Mouse (Mus musculus) common myeloid progenitor, adult 5-6 weeks (primary cell): Measurements from ENCODE around the gene Ctu2. TPM values are rescaled to one million over a fixed set of nuclear protein-coding genes. Genes with fewer than 3 reads are reported as not detected.
A peak's percentile ranks its signal among the peaks of the same experiment; 100 is the strongest.

Experiments used
- ATAC-seq: replicated peaks from 2 replicates; pipeline ENCODE4 v1.8.0; 2016; ENCODE audit warnings: low read depth, mild to moderate bottlenecking, moderate TSS enrichment, inconsistent platforms; ENCODE audit not compliant: poor library complexity, severe bottlenecking
- total RNA-seq: library from RNA; stranded (forward); fragments of 200-1000, 187-1606 nt; gene quantifications from 2 replicates; pipeline ENCODE4 v1.2.3, GENCODE M21; 2017

Ctu2 gene
- total RNA-seq, 1 experiment from 2014 or later = 26.5 TPM

DNA sequence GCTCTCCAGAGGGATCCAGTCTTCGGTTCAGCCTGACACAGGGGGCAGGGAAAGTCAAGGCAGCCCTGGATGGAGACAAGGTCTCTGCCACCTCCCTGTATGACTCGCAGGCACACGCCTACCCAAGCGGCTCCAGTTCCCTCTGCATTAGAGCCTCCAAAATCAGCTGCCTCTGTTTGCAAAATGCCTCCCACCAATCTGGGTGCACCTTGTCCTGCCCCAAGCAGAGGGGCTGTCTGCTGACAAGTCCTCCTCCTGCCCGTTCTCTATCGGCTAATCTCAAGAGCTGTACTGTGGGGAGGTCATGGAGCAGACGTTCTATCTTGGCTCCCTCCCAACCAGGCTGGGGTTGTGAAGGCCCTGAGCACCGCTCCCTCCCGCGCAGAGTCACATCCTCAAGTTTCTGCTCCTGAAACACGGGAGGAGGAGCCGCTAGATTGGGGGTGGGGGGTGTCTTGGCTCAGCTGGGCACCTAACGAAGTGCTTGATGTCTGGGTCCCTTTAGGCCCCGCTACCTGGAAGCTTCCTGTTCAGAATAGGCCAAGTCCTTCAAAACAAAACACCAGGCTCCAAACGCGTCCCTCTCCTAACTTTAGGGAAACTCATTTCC lies 887 bp upstream of the Ctu2 start:
- ATAC-seq = 0 out of 2 replicates have a peak, but pooled peaks have one; percentile 6

DNA sequence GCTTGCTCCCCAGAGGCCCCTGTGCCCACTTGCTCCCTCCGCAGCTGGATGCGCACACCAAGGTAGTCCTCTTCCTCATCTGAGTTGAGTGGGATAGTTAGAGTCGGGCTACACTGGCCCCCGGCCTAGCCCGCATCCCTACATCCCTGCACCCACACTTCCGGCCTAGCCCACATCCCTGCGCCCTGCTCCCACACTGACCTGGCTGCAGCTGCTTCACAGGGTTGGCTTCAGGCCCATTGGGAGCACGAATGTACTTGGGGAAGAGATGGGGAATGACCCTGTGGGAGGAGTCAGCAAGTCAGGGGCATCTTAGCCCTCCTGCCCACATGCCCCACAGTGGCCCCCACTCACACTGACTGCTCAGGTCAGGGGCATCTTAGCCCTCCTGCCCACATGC lies 6.5 kb downstream of the Ctu2 start:
- ATAC-seq = no peak

DNA sequence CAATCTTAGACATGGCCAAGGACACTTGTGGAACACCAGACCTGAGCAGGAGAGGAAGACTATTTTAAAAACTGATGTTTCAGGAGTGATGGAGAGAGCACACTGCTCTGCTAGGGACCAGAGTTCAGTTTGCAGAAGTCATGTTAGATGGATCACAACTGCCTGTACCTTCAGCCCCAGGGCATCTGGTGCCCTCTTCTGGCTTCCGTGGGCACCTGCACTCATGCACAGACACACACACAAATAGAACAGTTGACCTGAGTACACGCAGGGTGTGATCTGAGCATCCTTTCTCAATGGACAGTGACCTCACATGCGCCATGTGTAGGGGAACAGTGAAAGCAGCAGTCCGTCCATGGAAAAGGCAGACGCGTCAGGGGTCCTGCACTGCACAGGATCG lies 7.9 kb downstream of the Ctu2 start:
- no peak for ATAC-seq

DNA sequence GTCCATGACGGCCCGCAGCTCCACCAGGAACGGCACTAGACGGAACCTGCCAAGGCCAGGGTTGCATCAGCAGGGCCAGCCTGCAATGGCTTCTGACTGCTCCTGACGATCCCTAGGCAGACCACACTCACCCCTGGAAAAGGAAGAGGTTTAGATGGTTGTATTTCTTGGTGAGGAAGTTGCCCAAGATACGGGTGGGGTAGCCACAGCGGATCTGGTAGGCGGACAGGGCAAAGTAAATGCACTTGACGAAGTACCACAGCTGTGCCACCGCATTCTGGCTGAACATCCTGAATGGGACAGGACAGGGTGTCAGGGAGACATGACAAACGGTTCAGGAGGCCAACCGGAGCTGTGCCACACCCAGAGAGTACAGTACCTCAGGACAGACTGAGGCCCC lies 8.9 kb downstream of the Ctu2 start:
- ATAC-seq = peak; percentile 70

DNA sequence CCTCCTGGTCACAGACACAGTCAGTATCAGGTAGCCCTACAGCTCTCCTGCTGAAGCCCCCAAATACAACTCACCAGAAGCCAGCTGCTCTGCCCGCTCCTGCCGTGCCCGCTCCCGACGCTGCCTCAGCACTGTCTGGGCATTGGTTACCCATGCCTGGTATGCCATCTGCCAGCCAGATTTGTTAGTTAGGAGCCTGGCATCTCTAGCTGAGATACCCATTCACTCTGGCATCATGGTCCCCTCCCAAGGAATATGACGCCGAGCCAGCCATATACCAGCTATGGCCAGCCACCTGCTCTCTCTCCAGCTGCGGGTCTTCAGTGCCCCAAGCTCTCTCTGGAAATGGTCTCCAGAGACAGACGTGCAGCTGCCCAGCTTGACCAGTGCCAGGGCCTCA lies 12.4 kb downstream of the Ctu2 start:
- no peak for ATAC-seq

DNA sequence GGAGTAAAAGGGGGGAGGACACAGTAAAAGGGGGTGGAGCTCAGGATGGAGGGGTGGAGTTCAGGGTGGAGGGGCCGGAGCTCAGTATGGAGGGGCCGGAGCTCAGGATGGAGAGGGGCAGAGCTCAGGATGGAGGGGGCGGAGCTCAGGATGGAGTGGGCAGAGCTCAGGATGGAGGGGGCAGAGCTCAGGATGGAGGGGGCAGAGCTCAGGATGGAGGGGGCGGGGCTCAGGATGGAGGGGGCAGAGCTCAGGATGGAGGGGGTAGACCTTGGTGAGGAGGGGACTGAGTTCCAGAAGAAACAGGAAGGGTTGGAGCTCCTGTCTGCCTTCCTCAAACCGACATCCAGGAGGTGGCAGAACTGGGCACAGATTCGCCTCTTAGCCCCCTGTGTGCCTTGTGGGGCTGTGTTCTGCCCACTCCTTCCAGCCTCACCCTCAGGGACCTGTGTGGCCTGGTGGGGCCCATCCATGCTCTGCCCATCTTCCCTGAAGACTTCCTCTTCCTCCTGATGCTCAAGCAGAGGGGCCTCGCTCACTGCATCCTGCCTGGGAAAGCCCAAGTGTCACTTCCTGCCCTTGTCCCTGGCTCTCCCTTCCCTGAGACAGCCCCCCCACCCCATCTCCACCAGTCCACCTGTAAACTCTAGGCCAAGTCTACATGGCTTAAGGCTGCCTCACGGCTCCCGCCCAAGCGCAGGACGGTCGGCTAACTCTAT lies 21.2 kb downstream of the Ctu2 start:
- ATAC-seq = peak; percentile 10; the same call in 1 of the 2 replicates

DNA sequence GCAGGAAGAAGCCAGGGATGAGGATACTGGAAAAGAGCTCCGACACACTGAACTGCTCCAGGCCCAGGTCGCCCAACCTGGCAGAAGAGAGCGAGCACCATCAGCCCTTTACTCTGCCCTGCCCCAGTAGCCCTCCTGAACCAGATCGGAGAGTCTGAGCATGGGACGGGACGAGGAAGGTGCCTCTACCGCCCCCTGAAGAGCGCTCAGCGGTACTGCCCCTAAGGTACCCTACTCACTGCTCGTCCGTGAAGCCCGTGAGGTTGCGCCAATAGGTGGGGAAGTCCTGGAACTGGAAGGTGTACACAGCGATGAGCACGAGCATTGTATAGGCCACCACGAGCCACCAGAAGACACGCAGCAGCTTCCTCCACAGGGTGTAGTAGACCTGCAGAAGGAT lies 22.0 kb downstream of the Ctu2 start:
- peak; percentile 29; the same call in 1 of the 2 replicates for ATAC-seq

DNA sequence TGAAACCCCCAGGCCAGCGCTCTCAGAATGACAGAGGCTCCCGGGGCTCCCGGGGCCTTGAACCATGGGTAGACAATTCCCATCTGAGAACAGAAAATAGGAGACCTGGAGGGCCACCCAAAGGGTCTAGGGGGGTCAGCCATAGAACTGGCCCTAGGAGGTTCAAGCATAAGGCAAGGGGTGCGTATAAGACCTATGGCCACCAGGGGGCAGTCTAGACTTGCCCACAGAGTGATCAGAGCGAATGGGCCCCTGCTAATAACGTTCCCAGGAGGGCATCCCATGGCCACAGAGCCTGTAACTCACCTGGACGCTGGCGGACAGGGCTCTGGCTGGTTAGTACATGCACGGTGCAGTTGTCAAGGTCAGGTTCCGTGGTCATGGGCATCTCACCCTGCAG lies 24.9 kb downstream of the Ctu2 start:
- ATAC-seq = peak; percentile 80

DNA sequence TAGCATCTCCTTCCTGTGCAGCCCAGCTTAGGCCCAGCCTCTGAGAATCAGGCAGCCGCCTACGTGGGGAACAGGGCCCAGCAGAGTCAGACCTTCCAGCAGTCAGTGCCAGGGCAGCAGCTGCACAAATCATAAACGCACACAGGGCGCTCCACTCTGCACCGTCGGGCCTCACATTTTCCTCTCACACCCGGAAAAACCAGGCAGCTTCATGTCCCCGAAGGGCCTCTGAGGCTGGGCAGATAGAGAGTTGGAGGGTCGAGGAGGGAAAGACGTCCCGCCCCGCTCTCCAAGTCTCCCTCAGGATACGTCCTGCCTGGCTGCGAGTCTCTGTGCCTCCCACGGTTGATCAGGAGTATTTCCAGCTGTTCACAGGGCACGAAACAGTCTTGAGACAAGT lies 35.6 kb downstream of the Ctu2 start:
- ATAC-seq = no peak

DNA sequence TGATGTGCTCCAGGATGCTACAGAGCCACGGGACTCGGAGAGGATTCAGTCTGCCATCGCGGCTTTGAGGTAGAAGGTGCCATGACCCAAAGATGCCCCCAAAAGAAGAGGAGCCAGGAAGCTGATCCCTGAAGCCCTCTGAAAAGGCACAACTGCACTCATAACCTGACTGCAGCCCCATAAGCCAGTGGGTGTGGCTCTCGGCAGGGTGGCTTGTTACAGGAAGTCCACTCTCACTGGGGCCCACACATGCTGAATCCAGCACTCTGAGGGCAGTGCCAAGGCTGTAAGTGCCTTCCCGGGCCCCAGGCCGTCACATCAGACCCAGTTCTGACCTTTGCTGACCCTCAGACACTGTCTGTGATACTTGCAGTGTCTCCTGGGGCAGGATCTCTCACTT lies 36.4 kb downstream of the Ctu2 start:
- no peak for ATAC-seq

DNA sequence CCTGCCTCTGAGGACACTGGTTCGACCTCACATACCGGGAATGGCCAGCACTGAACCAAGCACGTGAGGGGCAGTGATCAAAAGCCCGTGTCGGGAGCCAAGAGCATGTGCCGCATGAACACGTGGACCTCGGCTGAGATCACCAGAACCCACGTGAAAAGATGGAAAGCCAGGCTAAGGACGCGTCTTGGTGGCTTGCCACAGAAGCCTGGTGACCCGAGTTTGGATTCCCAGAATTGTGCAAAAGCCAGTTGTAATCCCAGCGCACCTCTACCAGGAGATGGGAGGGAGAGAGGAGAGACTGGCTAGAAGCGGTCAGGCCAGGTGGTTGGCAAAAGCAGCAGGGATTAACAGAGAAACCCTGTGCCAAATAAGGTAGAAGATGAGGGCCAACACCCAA lies 39.8 kb downstream of the Ctu2 start:
- no peak for ATAC-seq

DNA sequence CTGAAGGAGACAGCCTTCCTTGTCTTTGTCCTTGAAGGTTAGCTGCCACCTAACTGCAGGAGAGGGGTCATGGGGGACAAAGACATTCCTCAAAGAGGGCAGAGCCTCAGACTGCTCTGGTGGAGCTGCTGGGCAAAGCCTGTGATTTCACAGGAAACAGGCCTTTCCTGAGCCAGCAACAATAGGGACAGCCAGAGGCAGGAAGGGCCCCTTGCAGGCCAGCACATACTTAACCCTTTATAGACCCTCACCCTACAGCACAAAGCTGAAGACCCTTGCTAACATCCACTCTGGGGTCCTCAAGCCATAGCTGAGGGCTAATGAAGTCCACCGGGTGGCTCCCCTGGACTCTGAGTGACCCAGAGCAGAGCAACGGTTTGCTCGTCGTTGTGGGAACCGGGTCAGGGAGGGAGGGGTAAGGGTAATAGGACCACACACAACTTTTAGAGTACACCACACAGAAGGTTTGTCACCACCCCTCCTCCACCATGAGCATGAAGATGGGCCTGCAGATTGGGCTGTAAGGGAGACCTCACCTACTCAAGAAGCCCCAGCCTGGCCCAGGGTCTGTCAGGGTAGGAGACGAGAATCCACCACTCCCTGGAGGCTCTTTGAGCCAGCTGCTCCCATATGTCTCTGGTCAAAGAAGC lies 41.7 kb downstream of the Ctu2 start:
- ATAC-seq = no peak

DNA sequence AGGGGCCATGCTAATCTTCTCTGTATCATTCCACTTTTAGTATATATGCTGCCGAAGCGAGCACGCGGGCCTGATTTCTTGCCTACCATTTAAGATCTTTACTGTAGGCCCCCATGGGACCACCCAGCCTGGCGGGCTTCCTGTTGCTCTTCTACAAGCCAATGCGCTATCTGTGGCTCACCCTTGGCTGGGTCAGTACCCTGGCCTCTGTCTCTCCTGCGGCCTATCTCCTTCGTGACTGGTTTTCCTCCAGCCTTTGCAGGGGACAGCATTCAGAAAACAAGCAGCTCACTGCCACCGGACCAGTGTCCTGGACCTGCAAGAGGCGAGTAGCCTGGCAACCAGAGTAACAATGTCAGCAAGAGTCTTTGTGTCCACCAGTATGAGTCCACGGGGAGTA lies 44.7 kb downstream of the Ctu2 start:
- ATAC-seq = no peak

DNA sequence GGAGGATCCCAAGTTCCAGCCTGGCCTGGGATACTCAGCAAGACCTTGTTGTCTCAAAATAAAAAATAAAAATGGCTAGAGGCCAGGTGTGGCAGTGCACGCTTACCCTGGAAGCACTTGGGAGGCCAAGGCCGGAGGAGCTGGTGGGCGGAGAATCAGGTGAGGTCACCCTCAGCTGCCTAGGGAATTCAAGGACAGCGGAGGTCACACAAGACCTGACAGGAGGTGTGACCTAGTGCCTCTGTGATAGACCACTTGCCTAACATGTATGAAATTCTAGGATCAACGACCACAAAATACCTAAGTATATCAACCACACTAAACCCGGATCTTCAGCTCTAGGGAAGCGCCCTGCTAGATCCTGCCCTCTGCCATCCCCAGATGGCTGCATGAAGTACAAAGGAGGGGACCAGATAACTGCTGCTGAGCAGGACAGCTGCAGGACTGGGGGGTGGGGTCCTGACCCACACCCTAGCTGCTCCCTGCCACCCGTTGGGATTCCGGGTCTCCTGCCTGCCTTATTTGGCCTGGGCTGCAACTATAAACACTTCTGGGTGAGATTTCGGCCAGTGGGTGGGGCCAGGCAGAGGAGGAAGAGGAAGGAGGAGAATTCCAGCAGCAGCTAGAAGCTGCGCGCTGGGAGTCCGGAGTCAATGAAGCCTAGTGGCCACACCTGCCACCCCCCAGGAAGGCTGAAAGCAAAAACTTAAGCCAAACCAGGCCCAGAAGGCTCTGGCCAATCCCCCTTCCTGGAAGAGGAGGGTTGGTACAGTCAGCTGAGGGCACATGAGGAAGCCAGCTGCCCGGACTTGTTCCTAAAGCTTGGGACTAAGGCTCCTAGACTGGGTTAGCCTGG lies 47.1 kb downstream of the Ctu2 start:
- no peak for ATAC-seq

DNA sequence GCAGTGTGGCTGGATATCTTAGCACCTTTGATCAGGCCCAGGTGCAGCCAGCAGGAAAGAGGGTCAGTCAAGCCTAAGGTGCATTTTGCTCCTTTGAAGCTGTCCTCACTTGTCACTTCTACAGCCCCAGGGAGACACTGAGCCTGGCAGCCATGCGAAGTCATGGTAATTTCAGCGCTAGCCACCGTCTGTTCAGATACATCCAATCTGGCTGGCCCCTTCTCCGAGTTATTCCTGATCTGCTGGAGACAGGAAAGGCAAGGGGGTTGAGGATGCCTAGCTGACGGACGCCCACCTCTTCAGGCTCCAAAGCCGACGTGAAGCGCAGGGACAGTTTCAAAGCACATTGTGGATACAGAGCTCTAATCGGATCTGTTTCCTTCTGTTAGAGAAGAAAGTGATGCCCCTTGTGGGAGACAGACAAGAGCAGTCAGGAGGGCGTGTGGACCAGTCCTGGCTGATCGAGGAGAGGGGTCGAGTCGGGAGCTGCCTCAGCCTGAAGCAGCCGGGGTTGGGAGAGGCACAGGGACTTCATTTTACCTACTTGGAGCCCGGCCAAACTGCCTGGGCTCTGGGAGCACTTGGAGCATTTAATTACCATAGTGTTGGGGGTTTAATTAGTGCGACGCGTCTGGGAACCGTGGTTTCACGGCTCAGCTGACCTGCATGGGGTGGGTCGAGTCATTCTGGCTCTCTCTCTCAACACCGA lies 47.9 kb downstream of the Ctu2 start:
- ATAC-seq = no peak

DNA sequence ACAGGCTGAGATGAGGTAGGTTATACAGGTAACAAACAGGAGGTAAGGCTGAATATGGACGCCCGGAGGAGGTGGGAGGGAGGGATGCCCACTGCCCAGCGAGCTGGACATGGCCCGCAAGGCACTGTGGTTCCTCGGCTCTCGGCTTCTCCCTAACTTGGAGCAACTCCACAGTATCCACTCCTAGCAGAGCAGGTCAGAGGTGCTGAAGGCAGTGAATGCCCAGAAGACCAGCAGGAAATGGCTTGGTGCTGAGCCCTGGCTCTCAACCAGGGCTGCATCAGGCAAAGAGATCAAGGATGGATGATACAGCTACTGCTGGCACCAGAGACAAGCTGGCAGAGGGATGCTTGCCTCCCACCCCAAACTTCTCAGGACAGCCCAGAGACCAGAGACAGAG lies 48.6 kb downstream of the Ctu2 start:
- ATAC-seq = no peak

DNA sequence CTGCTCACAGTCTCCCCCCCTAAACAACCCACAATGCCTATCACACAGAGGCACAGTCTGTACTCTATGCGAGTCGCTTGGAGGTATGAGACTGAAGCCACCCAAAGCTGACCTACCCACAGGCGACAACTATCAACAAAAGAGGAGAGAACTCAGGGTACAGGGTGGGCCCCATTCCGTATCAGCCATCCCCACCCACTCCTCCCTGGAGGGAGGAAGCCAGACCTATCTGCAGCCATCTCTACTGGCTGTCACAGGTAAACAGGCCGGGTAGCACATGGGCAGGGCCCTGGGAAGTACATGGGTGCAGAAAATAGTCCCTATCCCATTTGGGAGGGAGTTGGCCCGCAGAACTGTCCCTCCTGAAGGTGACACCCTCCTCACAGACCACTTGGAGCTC lies 49.1 kb downstream of the Ctu2 start:
- ATAC-seq = no peak

DNA sequence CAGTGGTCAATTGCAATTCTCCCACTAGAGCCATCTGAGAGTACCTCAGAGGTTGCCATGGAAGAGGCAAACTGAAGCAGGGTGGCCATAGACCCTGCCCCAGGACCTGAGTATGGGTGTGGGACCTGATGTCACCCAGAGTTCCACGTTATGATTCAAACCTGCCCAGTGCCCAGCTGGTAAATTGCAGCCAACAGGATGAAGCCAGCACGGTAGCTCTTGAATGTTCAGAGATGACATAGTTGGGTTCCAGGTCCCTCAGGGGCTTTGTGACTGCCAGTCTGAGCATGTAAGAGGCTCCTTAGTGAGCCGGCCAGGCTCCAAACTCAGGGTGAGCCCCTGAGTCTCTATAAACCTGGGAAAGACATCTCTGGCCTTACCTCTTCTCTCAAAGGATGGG lies 50.1 kb downstream of the Ctu2 start:
- no peak for ATAC-seq

DNA sequence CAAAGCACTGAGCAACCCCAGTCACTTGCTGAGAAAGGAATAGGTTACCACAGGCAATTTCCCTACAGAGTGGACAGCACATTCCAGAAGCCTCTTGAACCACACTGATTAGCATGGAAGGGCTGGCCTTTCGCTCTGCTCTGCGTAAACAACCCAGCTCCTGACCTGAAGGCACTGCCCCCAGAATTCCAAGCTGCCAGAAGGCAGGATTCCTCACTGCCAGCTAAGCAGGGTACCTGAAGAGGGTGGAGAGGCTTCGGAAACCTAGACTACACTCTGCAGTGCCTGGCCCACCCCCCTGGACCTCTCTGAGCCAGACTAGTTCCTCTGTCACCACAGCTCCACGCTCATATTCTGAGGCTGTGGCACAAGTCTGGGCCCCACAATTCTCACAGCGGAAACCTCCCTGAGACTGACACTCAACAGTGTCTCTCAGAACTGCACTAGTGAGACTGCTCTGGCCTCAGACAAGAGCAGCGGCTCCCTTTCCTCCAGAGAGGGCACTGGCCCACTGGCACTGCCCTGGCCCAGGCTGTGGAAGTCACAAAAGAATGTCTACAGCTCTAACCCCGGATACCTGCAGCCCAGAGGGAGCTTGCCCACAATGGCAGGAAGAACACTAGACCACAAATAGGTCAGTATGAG lies 50.7 kb downstream of the Ctu2 start:
- ATAC-seq = no peak

DNA sequence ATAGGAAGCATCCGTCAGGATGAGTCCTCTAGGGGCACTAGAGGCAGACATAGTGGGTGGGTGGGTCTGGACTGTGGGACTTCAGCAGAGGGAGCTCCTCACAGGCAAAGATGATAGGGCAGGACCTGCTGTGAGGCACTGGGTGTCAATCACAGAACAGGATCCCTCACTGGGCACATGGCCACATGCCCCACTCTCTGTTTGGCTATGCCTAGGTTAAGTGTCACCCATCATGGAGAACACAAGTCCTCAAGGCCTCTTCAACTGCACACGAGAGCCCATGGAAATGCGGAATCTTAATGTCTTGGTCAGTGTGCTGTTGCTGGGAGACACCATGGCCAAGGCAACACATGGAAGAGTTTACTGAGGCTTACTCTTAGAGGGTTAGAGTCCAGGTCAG lies 52.0 kb downstream of the Ctu2 start:
- no peak for ATAC-seq
